Mouse (Mus musculus): ENCODE results near the gene Rsph3b. TPM values are rescaled to one million over a fixed set of nuclear protein-coding genes. Genes with fewer than 3 reads are reported as not detected.

Rsph3b gene
- polyA plus RNA-seq, 1 experiment: 37.9 TPM

DNA sequence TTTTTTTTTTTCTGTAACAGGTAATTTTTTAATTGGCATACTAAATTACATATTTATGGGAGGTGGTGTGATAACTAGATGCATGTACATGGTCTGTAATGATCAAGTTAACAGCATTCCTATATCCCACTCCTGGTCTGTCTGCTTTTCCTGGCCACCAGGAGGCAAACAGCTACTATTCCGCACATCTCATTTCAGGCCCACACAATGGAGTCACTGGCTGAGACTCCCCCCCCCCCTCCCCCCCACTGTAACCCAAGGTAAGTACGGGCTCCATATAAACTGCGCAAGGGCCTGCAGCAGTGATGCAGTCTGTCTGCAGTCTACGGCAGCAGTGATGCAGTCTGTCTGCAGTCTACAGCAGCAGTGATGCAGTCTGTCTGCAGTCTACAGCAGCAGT, 51.7 kb downstream of the Rsph3b start:
- Histone ChIP-seq H3K27ac (ENCODE audit: insufficient read depth, low read depth, low read length) (no peak overlapping the region), H3K36me3 (ENCODE audit: control insufficient read depth, insufficient read depth, low read length) (no peaks in the 10 kb centered on the region), H3K4me1 (ENCODE audit: control insufficient read depth, insufficient read depth, low read length) (no peaks in the 10 kb centered on the region; the same call in 1 of the 2 replicates), H3K4me3 (ENCODE audit: insufficient read depth, low read depth, low read length) (no peak overlapping the region), H3K27me3 (replicated peaks; ENCODE audit: control insufficient read depth, insufficient read depth, low read length) (no peaks in the 10 kb centered on the region)
- 82% methylated on average over 4 of the region's 4 CpGs for WGBS
- TF ChIP-seq POLR2A (IDR thresholded peaks at IDR 0.05; ENCODE audit: low read depth, low read length): no peak
- no peak for TF ChIP-seq CTCF (conservative IDR thresholded peaks at IDR 0.05; ENCODE audit: insufficient read depth, insufficient read length, low read depth, low read length)
- no peak for DNase-seq

DNA sequence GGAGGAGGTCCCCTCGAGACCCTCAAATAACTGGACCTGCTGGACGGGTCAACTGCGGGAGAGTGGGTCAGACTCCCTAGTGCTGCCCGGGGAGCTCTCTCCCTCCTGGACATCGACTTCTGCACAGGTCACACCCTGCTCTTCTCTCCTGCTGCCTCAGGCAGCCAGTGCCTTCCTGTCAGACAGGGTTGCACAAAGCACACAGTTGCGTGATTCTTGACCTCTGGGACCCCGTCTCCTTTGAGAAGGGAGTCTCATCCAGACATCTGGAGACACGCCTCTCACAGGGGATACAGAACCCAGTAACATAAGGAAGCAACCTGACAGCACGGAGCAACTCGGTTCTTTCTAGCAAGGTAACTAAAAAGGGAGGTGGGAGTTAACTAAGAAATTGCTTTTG, 55.1 kb downstream of the Rsph3b start:
- H3K27me3 ChIP-seq (replicated peaks; ENCODE audit: control insufficient read depth, insufficient read depth, low read length): no peaks in the 10 kb centered on the region
- TF ChIP-seq CTCF (conservative IDR thresholded peaks at IDR 0.05; ENCODE audit: insufficient read depth, insufficient read length, low read depth, low read length): no peak
- TF ChIP-seq POLR2A (IDR thresholded peaks at IDR 0.05; ENCODE audit: low read depth, low read length): no peak
- no peak overlapping the region for H3K4me3 ChIP-seq (ENCODE audit: insufficient read depth, low read depth, low read length)
- WGBS: 81% methylated on average over 10 of the region's 10 CpGs
- H3K36me3 ChIP-seq (ENCODE audit: control insufficient read depth, insufficient read depth, low read length): no peaks in the 10 kb centered on the region
- H3K27ac ChIP-seq (ENCODE audit: insufficient read depth, low read depth, low read length): no peak overlapping the region
- no peaks in the 10 kb centered on the region; the same call in 1 of the 2 replicates for H3K4me1 ChIP-seq (ENCODE audit: control insufficient read depth, insufficient read depth, low read length)
- no peak for DNase-seq

GRCm38 (mm10) chr17:6891966-6892934, 56.2 kb downstream of the Rsph3b start:
- Histone ChIP-seq H3K4me1 (ENCODE audit: control insufficient read depth, insufficient read depth, low read length) (no peaks in the 10 kb centered on the region; the same call in 1 of the 2 replicates), H3K4me3 (ENCODE audit: insufficient read depth, low read depth, low read length) (no peak overlapping the region), H3K36me3 (ENCODE audit: control insufficient read depth, insufficient read depth, low read length) (no peaks in the 10 kb centered on the region), H3K27me3 (replicated peaks; ENCODE audit: control insufficient read depth, insufficient read depth, low read length) (no peaks in the 10 kb centered on the region), H3K27ac (ENCODE audit: insufficient read depth, low read depth, low read length) (no peak overlapping the region)
- 79% methylated on average over 7 of the region's 7 CpGs for WGBS
- no peak for DNase-seq
- TF ChIP-seq POLR2A (IDR thresholded peaks at IDR 0.05; ENCODE audit: low read depth, low read length) (no peak), CTCF (conservative IDR thresholded peaks at IDR 0.05; ENCODE audit: insufficient read depth, insufficient read length, low read depth, low read length) (no peak)

- Histone ChIP-seq H3K36me3 (ENCODE audit: control insufficient read depth, insufficient read depth, low read length) (no peaks in the 10 kb centered on the region), H3K4me1 (ENCODE audit: control insufficient read depth, insufficient read depth, low read length) (no peaks in the 10 kb centered on the region), H3K27me3 (replicated peaks; ENCODE audit: control insufficient read depth, insufficient read depth, low read length) (no peaks in the 10 kb centered on the region), H3K27ac (ENCODE audit: insufficient read depth, low read depth, low read length) (no peak overlapping the region), H3K4me3 (ENCODE audit: insufficient read depth, low read depth, low read length) (no peak overlapping the region)
- no peak for TF ChIP-seq POLR2A (IDR thresholded peaks at IDR 0.05; ENCODE audit: low read depth, low read length)
- no peak for TF ChIP-seq CTCF (conservative IDR thresholded peaks at IDR 0.05; ENCODE audit: insufficient read depth, insufficient read length, low read depth, low read length)
- DNase-seq: no peak
- WGBS: 87% methylated on average over 1 of the region's 1 CpGs
Observed at GRCm38 (mm10) chr17:6886445-6886844, 62.0 kb downstream of the Rsph3b start.

DNA sequence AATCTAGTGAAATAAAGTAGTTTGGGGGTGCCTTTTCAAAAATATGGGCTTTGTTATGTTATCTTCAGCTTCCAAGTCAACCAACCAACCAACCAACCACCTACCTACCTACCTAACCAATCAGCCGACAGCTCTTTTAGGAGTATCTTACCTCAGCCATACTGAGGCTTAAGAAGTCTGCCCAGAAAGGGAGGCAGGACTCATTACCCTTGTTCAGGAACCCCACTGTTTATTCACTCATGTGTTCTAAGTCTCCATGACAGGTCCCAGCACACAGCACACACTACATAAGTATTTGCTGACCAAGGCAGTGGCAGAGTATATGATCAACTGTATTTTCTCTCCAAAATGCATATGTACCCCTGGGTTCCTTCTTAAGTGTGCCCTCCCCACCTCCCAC, 64.0 kb downstream of the Rsph3b start:
- H3K27ac ChIP-seq (ENCODE audit: insufficient read depth, low read depth, low read length): no peak overlapping the region
- no peaks in the 10 kb centered on the region for H3K27me3 ChIP-seq (replicated peaks; ENCODE audit: control insufficient read depth, insufficient read depth, low read length)
- 89% methylated on average over 1 of the region's 1 CpGs for WGBS
- H3K4me3 ChIP-seq (ENCODE audit: insufficient read depth, low read depth, low read length): no peak overlapping the region
- no peak for DNase-seq
- TF ChIP-seq POLR2A (IDR thresholded peaks at IDR 0.05; ENCODE audit: low read depth, low read length): no peak
- TF ChIP-seq CTCF (conservative IDR thresholded peaks at IDR 0.05; ENCODE audit: insufficient read depth, insufficient read length, low read depth, low read length): no peak
- no peaks in the 10 kb centered on the region for H3K4me1 ChIP-seq (ENCODE audit: control insufficient read depth, insufficient read depth, low read length)
- H3K36me3 ChIP-seq (ENCODE audit: control insufficient read depth, insufficient read depth, low read length): no peaks in the 10 kb centered on the region

GRCm38 (mm10) chr17:6881306-6881705, 67.2 kb downstream of the Rsph3b start:
- H3K36me3 ChIP-seq (ENCODE audit: control insufficient read depth, insufficient read depth, low read length): no peaks in the 10 kb centered on the region
- H3K27ac ChIP-seq (ENCODE audit: insufficient read depth, low read depth, low read length): no peak overlapping the region
- no peaks in the 10 kb centered on the region for H3K4me1 ChIP-seq (ENCODE audit: control insufficient read depth, insufficient read depth, low read length)
- no peak for DNase-seq
- no peaks in the 10 kb centered on the region for H3K27me3 ChIP-seq (replicated peaks; ENCODE audit: control insufficient read depth, insufficient read depth, low read length)
- H3K4me3 ChIP-seq (ENCODE audit: insufficient read depth, low read depth, low read length): no peak overlapping the region
- TF ChIP-seq CTCF (conservative IDR thresholded peaks at IDR 0.05; ENCODE audit: insufficient read depth, insufficient read length, low read depth, low read length) (no peak), POLR2A (IDR thresholded peaks at IDR 0.05; ENCODE audit: low read depth, low read length) (no peak)
- WGBS: 53% methylated on average over 6 of the region's 6 CpGs

GRCm38 (mm10) chr17:6871421-6871820, 77.1 kb downstream of the Rsph3b start:
- WGBS: 98% methylated on average over 2 of the region's 2 CpGs
- Histone ChIP-seq H3K27ac (ENCODE audit: insufficient read depth, low read depth, low read length) (no peak overlapping the region), H3K4me3 (ENCODE audit: insufficient read depth, low read depth, low read length) (no peak overlapping the region), H3K36me3 (ENCODE audit: control insufficient read depth, insufficient read depth, low read length) (no peaks in the 10 kb centered on the region), H3K27me3 (replicated peaks; ENCODE audit: control insufficient read depth, insufficient read depth, low read length) (no peaks in the 10 kb centered on the region), H3K4me1 (ENCODE audit: control insufficient read depth, insufficient read depth, low read length) (peaks cover 15% of the 10 kb centered on the region; the same call in 1 of the 2 replicates)
- TF ChIP-seq CTCF (conservative IDR thresholded peaks at IDR 0.05; ENCODE audit: insufficient read depth, insufficient read length, low read depth, low read length) (no peak), POLR2A (IDR thresholded peaks at IDR 0.05; ENCODE audit: low read depth, low read length) (no peak)
- no peak for DNase-seq

Data from kidney, adult 2 months (tissue).